Mouse (Mus musculus) limb, embryonic 13.5 days (tissue): ENCODE measurements around the gene Atp8a2. TPM values are rescaled to one million over a fixed set of nuclear protein-coding genes. Genes with fewer than 3 reads are reported as not detected.

Source experiments
- ATAC-seq: fragments of 200-750 bp; cut with Nextera tagmentation; 2 replicates; pipeline ENCODE4 v1.8.0; 2017; ENCODE audit warnings: low read depth, moderate number of reproducible peaks, moderate TSS enrichment; ENCODE audit not compliant: low FRiP score
- H3K27ac ChIP-seq: fragments of 300-500 bp; sonication (generic); 2 replicates; pipeline ENCODE4 v1.5.1; 2015; ENCODE audit warnings: inconsistent platforms, mild to moderate bottlenecking, moderate library complexity
- H3K27me3 ChIP-seq: fragments of 300-500 bp; sonication (generic); 2 replicates; pipeline ENCODE4 v1.6.1; 2015; ENCODE audit warnings: mild to moderate bottlenecking, inconsistent platforms
- H3K36me3 ChIP-seq: fragments of 300-500 bp; sonication (generic); 2 replicates; pipeline ENCODE4 v1.6.1; 2015; ENCODE audit warnings: inconsistent platforms, mild to moderate bottlenecking, moderate library complexity
- H3K4me1 ChIP-seq: fragments of 300-500 bp; sonication (generic); 2 replicates; pipeline ENCODE4 v1.6.1; 2015; ENCODE audit warnings: inconsistent platforms
- H3K4me2 ChIP-seq: fragments of 300-500 bp; sonication (generic); replicated peaks from 2 replicates; pipeline ENCODE4 v1.6.1; 2015; ENCODE audit warnings: inconsistent platforms, mild to moderate bottlenecking, moderate library complexity
- H3K4me3 ChIP-seq: fragments of 300-500 bp; sonication (generic); 2 replicates; pipeline ENCODE4 v1.5.1; 2015; ENCODE audit warnings: moderate library complexity, mild to moderate bottlenecking, inconsistent platforms
- H3K9ac ChIP-seq: fragments of 300-500 bp; sonication (generic); 2 replicates; pipeline ENCODE4 v1.6.1; 2015; ENCODE audit warnings: mild to moderate bottlenecking, inconsistent platforms
- H3K9me3 ChIP-seq: fragments of 300-500 bp; sonication (generic); 2 replicates; pipeline ENCODE4 v1.6.1; 2016; ENCODE audit warnings: inconsistent platforms
- WGBS: fragments of 180-500 bp; shearing (Covaris S2); methylation state at CpG from one replicate; pipeline ENCODE4 v1.1.7; 2015; 5-methylcytosine and 5-hydroxymethylcytosine counted together
- polyA plus RNA-seq: library from polyadenylated mRNA; unstranded; fragments of >200 nt; fragmentation: Nextera tagmentation; extraction: Ambion mirVana; gene quantifications from 2 replicates; pipeline ENCODE4 v1.2.1, GENCODE M21; 2015

The Atp8a2 gene
- polyA plus RNA-seq, 1 experiment from 2014 or later: 3.2 TPM

- no peak overlapping the region for H3K9ac ChIP-seq
- H3K4me3 ChIP-seq: no peak overlapping the region
- no peak overlapping the region for H3K27ac ChIP-seq
- no peaks in the 10 kb centered on the region for H3K27me3 ChIP-seq
- no peak for ATAC-seq
- H3K9me3 ChIP-seq: no peaks in the 10 kb centered on the region
- no peaks in the 10 kb centered on the region for H3K4me1 ChIP-seq
- H3K4me2 ChIP-seq: no peak overlapping the region
- 93% methylated on average over 4 of the region's 4 CpGs for WGBS
- no peaks in the 10 kb centered on the region for H3K36me3 ChIP-seq
Measured at GRCm38 (mm10) chr14:60138339-60138738, 58.6 kb downstream of the Atp8a2 start.

DNA sequence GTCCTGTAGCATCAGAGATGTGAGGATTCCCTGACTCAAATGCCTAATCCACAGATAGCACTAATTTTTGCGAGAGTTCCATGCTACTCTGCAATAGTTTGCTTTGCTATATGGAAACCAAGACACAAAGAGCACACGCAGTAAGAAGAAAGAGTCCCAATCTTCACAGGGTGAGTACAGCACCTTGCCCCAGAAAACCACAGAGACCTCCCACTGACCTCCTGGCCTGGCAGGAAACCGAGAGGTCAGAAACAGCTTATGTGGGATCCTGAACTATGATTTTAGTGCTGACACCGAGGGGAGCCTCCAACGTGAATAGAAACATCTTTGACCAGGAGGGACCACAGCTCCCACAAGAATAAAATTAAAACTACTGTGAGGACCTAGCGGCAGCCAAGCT, 59.2 kb downstream of the Atp8a2 start:
- Histone ChIP-seq H3K4me1 (no peaks in the 10 kb centered on the region), H3K9ac (no peak overlapping the region), H3K27ac (no peak overlapping the region), H3K4me2 (no peak overlapping the region), H3K27me3 (no peaks in the 10 kb centered on the region), H3K36me3 (no peaks in the 10 kb centered on the region), H3K4me3 (no peak overlapping the region), H3K9me3 (no peaks in the 10 kb centered on the region)
- WGBS: 80% methylated on average over 6 of the region's 6 CpGs
- ATAC-seq: no peak

GRCm38 (mm10) chr14:60135801-60136200, 61.2 kb downstream of the Atp8a2 start:
- H3K27me3 ChIP-seq: no peaks in the 10 kb centered on the region
- no peaks in the 10 kb centered on the region for H3K36me3 ChIP-seq
- H3K9ac ChIP-seq: no peak overlapping the region
- H3K27ac ChIP-seq: no peak overlapping the region
- H3K9me3 ChIP-seq: no peaks in the 10 kb centered on the region
- no peak for ATAC-seq
- no peaks in the 10 kb centered on the region for H3K4me1 ChIP-seq
- WGBS: 81% methylated on average over 4 of the region's 4 CpGs
- H3K4me2 ChIP-seq: no peak overlapping the region
- H3K4me3 ChIP-seq: no peak overlapping the region

DNA sequence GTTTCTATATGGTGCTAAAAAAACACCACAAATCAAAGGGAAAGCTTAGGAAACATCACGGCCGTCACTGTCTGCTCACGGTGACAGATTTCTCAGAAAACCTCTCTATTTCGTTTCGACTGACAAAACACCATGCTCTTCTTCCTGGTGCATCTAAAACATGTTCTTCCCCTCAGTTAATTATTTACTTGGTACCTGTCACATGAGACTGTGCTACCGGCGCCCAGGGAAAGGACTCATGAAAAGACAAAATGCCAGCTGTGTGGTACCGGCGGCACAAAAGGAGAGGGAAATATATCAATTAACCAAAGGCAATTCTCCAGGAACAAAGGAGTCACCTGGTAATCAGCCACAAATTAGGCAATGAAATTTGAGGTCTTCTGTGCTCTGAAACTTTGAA, 62.3 kb downstream of the Atp8a2 start:
- Histone ChIP-seq H3K4me1 (no peaks in the 10 kb centered on the region), H3K9me3 (no peaks in the 10 kb centered on the region), H3K4me3 (no peak overlapping the region), H3K36me3 (no peaks in the 10 kb centered on the region), H3K9ac (no peak overlapping the region), H3K27ac (no peak overlapping the region), H3K27me3 (no peaks in the 10 kb centered on the region), H3K4me2 (no peak overlapping the region)
- WGBS: 80% methylated on average over 9 of the region's 9 CpGs
- no peak for ATAC-seq

GRCm38 (mm10) chr14:60131196-60131876, 65.6 kb downstream of the Atp8a2 start:
- Histone ChIP-seq H3K27ac (no peak overlapping the region), H3K9ac (no peak overlapping the region), H3K4me2 (no peak overlapping the region), H3K9me3 (no peaks in the 10 kb centered on the region), H3K27me3 (no peaks in the 10 kb centered on the region), H3K4me3 (no peak overlapping the region), H3K4me1 (no peaks in the 10 kb centered on the region), H3K36me3 (no peaks in the 10 kb centered on the region)
- no peak for ATAC-seq
- 87% methylated on average over 9 of the region's 9 CpGs for WGBS

DNA sequence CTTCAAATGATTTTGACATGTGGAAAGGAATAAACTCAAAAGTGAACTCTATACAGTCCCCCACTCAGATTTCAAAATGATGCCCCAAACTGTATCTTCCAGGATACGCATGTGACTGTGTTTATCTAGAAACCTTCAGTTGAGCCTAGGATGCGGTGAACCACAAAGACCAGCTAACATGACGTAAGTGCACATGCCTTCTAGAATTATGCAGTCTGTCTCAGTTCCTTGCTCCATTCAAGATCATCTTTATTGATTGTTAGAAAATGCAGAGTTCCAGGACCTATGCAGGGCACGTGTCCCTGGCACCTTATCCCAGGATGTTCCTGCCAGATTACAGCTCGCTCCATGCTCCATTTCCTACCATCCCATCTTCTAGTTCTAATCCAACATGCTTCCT, 67.4 kb downstream of the Atp8a2 start:
- Histone ChIP-seq H3K9ac (no peak overlapping the region), H3K4me1 (no peaks in the 10 kb centered on the region), H3K27me3 (no peaks in the 10 kb centered on the region), H3K4me3 (no peak overlapping the region), H3K4me2 (no peak overlapping the region), H3K9me3 (no peaks in the 10 kb centered on the region), H3K27ac (no peak overlapping the region), H3K36me3 (no peaks in the 10 kb centered on the region)
- 87% methylated on average over 5 of the region's 5 CpGs for WGBS
- no peak for ATAC-seq

DNA sequence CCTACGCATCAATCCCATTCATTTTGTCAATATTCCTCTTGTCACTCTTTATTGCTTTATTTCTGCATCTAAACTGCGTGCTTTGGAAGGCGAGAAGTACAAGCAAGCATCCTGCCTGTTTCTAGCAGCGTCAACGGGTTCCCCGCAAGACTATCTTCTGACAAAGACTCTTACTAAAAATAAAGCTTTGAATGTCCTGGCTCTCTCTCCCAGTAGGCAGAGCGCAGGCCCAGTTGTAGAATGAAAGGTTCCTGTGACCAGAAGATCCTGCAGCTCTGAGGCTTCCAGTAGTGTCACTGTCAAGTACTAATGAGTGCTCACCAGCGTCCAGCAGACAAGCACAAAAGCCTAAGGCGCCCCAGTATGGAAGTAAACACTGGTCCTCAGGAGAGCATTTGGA, 71.8 kb downstream of the Atp8a2 start:
- H3K9ac ChIP-seq: no peak overlapping the region
- H3K9me3 ChIP-seq: no peaks in the 10 kb centered on the region
- no peaks in the 10 kb centered on the region for H3K36me3 ChIP-seq
- H3K4me3 ChIP-seq: no peak overlapping the region
- 0 out of 2 replicates have a peak, but pooled peaks cover 3% of the 10 kb centered on the region for H3K27me3 ChIP-seq
- no peak overlapping the region for H3K4me2 ChIP-seq
- H3K27ac ChIP-seq: no peak overlapping the region
- no peak for ATAC-seq
- H3K4me1 ChIP-seq: no peaks in the 10 kb centered on the region
- 85% methylated on average over 9 of the region's 9 CpGs for WGBS

GRCm38 (mm10) chr14:60121572-60121971, 75.4 kb downstream of the Atp8a2 start:
- ATAC-seq: no peak
- H3K4me2 ChIP-seq: no peak overlapping the region
- H3K27ac ChIP-seq: no peak overlapping the region
- no peaks in the 10 kb centered on the region for H3K9me3 ChIP-seq
- H3K36me3 ChIP-seq: no peaks in the 10 kb centered on the region
- WGBS: 53% methylated on average over 10 of the region's 10 CpGs
- no peak overlapping the region for H3K4me3 ChIP-seq
- H3K4me1 ChIP-seq: no peaks in the 10 kb centered on the region
- H3K27me3 ChIP-seq: 0 out of 2 replicates have a peak, but pooled peaks cover 3% of the 10 kb centered on the region
- no peak overlapping the region for H3K9ac ChIP-seq

GRCm38 (mm10) chr14:60117792-60118585, 79.0 kb downstream of the Atp8a2 start:
- Histone ChIP-seq H3K9ac (no peak overlapping the region), H3K4me1 (no peaks in the 10 kb centered on the region), H3K4me3 (no peak overlapping the region), H3K27me3 (0 out of 2 replicates have a peak, but pooled peaks cover 3% of the 10 kb centered on the region), H3K27ac (no peak overlapping the region), H3K36me3 (no peaks in the 10 kb centered on the region), H3K4me2 (no peak overlapping the region), H3K9me3 (no peaks in the 10 kb centered on the region)
- WGBS: 76% methylated on average over 9 of the region's 9 CpGs
- ATAC-seq: no peak

DNA sequence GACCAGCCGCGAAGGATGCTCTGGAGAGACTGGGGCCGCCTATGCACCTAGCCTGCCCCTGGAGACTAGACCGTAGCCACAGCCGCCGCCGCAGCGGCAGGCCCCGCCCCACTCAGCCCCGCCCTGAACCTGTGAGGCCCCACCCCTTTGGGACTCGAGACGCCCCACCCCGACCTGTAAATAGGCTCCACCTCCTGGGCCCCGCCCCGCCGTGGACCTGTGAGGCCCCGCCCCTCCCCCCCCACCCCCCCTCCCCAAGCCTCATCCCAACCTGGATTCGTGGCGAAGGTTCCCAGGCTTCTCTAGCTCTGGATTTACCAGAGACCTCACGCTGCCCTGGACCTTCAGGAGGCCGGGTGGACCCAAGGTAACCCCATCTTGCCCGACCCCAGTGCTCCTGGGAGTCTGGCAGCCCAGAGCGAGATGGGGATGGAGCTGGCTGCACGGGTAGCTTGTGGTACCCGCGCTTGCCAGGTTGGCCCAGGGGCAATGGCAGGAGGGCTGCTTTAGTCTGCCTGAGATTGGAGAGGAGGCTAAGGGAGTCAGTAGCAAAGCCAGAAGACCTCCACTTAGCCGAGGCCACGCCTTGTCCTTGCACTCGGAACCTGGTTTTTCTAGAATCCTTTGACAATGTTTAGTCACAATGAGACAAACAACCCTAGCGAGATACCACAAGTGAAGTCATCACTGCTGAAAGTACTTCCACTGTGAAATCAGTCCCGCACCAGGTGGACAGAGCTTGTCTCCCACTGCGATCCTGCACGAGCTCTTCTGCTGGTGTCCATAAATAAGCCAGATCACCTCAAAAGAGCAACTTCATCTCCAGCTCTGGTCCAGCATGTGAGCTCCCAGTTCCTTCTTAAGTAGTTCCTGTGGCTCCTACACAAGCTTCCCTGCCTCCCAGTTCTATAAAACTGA, 109.9 kb downstream of the Atp8a2 start:
- peak overlapping the region; percentile 53 for H3K4me3 ChIP-seq
- peak; percentile 57; the same call in 1 of the 2 replicates for ATAC-seq
- peak overlapping the region; percentile 87 for H3K4me2 ChIP-seq
- H3K27me3 ChIP-seq: 0 out of 2 replicates have a peak, but pooled peaks cover 7% of the 10 kb centered on the region
- peak overlapping the region; percentile 64; the same call in 1 of the 2 replicates for H3K9ac ChIP-seq
- H3K36me3 ChIP-seq: no peaks in the 10 kb centered on the region
- H3K9me3 ChIP-seq: no peaks in the 10 kb centered on the region
- H3K4me1 ChIP-seq: peaks cover 9% of the 10 kb centered on the region
- WGBS: 10% methylated on average over 30 of the region's 33 CpGs
- H3K27ac ChIP-seq: no peak overlapping the region

DNA sequence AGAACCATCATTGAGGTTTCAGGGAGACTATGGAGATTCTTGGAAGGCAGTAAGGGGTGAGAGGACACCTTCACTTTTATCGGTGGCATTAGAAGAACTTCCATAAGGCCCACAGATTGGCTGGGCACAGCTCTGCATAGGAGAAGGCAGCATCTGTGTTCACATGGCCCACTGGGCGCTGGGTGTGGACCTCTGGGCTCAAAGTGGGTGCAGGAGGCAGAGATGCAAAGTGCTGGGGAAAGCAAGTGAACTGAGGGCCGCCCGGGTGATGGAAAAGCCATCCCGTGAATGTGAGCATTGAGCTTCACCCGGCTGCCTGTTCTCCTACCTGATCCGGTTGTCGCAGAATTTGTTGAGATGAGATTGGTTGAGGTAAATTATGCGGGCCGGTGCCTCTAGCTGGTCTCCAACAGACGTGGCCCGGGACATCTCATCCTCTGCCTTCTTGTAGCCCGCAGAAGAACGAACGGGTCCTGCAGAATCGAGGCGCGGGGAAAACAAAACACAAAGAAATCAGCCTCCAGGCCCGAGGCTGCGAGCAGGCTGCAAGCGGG, 110.6 kb downstream of the Atp8a2 start:
- Histone ChIP-seq H3K27ac (no peak overlapping the region), H3K4me2 (peak overlapping the region; percentile 87), H3K4me3 (peak overlapping the region; percentile 53), H3K9ac (peak overlapping the region; percentile 64), H3K36me3 (no peaks in the 10 kb centered on the region), H3K27me3 (0 out of 2 replicates have a peak, but pooled peaks cover 7% of the 10 kb centered on the region), H3K9me3 (no peaks in the 10 kb centered on the region), H3K4me1 (peaks cover 9% of the 10 kb centered on the region)
- no peak for ATAC-seq
- WGBS: 3% methylated on average over 21 of the region's 21 CpGs
